Mouse (Mus musculus) neutrophil, adult 65 days (primary cell): Measurements from ENCODE around the gene Pdcd5. TPM values are rescaled to one million over a fixed set of nuclear protein-coding genes. Genes with fewer than 3 reads are reported as not detected.

Experiments
- total RNA-seq: library from RNA; stranded (reverse); gene quantifications from 2 replicates; pipeline ENCODE4 v1.2.4, GENCODE M21; 2023

Gene Pdcd5
- total RNA-seq, result 21.4 and 23.6 TPM in 2 replicates

GRCm38 (mm10) chr7:35647101-35647698 lies at the start of gene Pdcd5:
TSS of gene Pdcd5 (minus strand) at chr7:35647521.

Other genes starting within 250 kb of the Pdcd5 start
- not detected in 2 replicates for gene Slc7a9, start 198.7 kb downstream of the Pdcd5 start, total RNA-seq
- not detected in 2 replicates for gene Tdrd12, start 109.8 kb downstream of the Pdcd5 start, total RNA-seq
- 7.1 and 10.2 TPM in 2 replicates for gene Nudt19, start 91.2 kb downstream of the Pdcd5 start, total RNA-seq
- 0.07 and 0.13 TPM in 2 replicates for gene Rgs9bp, start 61.9 kb downstream of the Pdcd5 start, total RNA-seq
- 26.7 and 40.9 TPM in 2 replicates for gene Ankrd27, start 61.3 kb downstream of the Pdcd5 start, total RNA-seq
- 27.5 and 29.2 TPM in 2 replicates for gene Dpy19l3, start 106.9 kb upstream of the Pdcd5 start, total RNA-seq
- 6.2 and 14.4 TPM in 2 replicates for gene Zfp507, start 155.5 kb upstream of the Pdcd5 start, total RNA-seq